Comparison of ENCODE assay signal across 8 mouse cellular contexts in the genomic region with DNA sequence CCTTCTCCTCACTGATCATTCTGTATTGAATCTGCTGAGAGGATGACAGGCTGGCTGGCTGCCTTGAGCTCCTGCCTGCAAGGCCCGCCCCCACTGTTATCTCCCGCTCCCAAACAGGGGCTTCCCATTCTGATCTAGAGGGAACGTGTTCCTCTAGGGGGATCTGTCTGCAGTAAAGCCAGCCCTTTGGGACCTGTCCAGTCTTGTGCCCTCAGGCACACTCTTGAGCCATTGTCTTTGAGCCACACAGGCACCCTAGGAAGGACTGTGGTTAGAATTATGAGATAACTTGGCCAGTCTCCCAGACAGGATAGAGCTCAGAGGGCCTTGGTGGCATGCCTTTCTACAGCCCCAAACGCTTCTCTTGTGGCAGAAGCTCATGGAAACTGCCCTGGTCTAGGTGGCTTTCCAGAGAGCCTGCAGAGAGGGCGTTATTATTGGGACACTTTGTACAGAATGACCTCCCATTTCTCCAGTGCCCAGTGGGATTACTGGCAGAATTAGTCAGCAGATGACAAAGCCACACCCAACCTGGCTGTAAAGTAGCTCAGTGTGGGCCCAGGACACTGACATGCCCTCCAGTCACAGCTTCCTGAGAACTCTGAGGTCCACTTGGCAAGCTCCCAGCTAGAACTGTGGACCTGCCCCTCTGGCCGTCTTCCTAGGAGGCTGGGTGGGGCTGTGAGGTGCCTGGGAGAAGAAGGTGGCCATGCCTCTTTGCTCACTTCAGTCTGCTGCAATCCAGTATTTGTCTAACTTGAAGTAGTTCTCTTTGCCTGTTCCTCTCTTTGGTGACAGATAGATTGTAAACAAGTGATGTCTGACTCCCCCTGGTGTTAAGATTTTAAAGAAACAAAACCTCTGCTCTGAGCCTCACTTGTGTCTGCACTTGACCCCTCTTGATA. TPM values are rescaled to one million over a fixed set of nuclear protein-coding genes. Genes with fewer than 3 reads are reported as not detected.
DNase-seq lines count a peak whose midpoint lies in the region; ATAC-seq lines count a peak whose summit lies in the region.

No protein-coding gene starts in this region.

- peak; percentile 38; the same call in 1 of the 2 replicates for ATAC-seq in forebrain, embryonic 14.5 days

- no peaks in the 10 kb centered on the region for H3K27me3 ChIP-seq in forebrain, embryonic 14.5 days (replicated peaks; ENCODE audit: control insufficient read depth, insufficient read depth, low read length)

- H3K27ac ChIP-seq in forebrain, embryonic 14.5 days (ENCODE audit: low read depth, low read length) = 0 out of 2 replicates have a peak overlapping the region, but pooled peaks have one; percentile 14

- H3K4me3 ChIP-seq in forebrain, embryonic 14.5 days (ENCODE audit: low read depth, low read length) = no peak overlapping the region

- H3K9ac ChIP-seq in forebrain, embryonic 14.5 days (ENCODE audit: low read length) = no peak overlapping the region

- no peaks in the 10 kb centered on the region for H3K4me1 ChIP-seq in forebrain, embryonic 14.5 days (ENCODE audit: control insufficient read depth, insufficient read depth, low read length)

- DNase-seq in right cerebral cortex, postnatal 4 days = peak; percentile 27
- DNase-seq in right cerebral cortex, adult 2 months (ENCODE audit: low spot score in 2 of 2) = no peak
- peak; percentile 67 for DNase-seq in adrenal gland, postnatal 25 days
- DNase-seq in forebrain, embryonic 14.5 days (ENCODE audit: low spot score) = peak; percentile 63
- DNase-seq in heart, postnatal 36 days = peak; percentile 75 to 83
- DNase-seq in layer of hippocampus, postnatal 36 days = peak; percentile 24 to 30
- peak; percentile 60 for DNase-seq in naive thymus-derived CD4-positive, alpha-beta T cell, adult 2 months (ENCODE audit: low read depth)
- peak; percentile 14 for DNase-seq in yolk sac, embryonic 10.5 days (ENCODE audit: low spot score)

- no peak overlapping the region for H3K4me2 ChIP-seq in forebrain, embryonic 14.5 days (ENCODE audit: low read length)

- intact Hi-C loops in heart, postnatal 36 days (cut with DNase I) = loop anchor here (1.0 to 5.0 kb wide), 3 partner anchors 116 to 510 kb away; no protein-coding TSS in a partner anchor

- H3K36me3 ChIP-seq in forebrain, embryonic 14.5 days (ENCODE audit: control insufficient read depth, insufficient read depth, low read length) = peaks cover 38% of the 10 kb centered on the region; the same call in 1 of the 2 replicates

- H3K9me3 ChIP-seq in forebrain, embryonic 14.5 days (replicated peaks; ENCODE audit: control insufficient read depth, low read length) = no peaks in the 10 kb centered on the region

- WGBS in forebrain, embryonic 14.5 days = 58% methylated on average over 6 of the region's 6 CpGs

RNA-seq across cellular contexts. Expression of a gene that starts 57.9 kb away (rescaled TPM):
- 69.8 and 82.3 TPM in 2 replicates for total RNA-seq in adrenal gland, postnatal 25 days (2021)
- polyA plus RNA-seq in forebrain, embryonic 14.5 days (2014; fragmentation: Nextera tagmentation; extraction: Ambion mirVana) = 126 and 131 TPM in 2 replicates
- total RNA-seq in heart, postnatal 36 days (2021) = 10 to 100 TPM; 37.3 to 37.7 TPM
- total RNA-seq in layer of hippocampus, postnatal 36 days (2021) = 10 to 100 TPM; 50.8 to 57.0 TPM

RNA-seq across cellular contexts. Expression of a gene that starts 58.8 kb away (rescaled TPM):
- 89.2 and 102 TPM in 2 replicates for total RNA-seq in adrenal gland, postnatal 25 days (2021)
- polyA plus RNA-seq in forebrain, embryonic 14.5 days (2014; fragmentation: Nextera tagmentation; extraction: Ambion mirVana) = 48.2 and 49.7 TPM in 2 replicates
- 10 to 100 TPM; 44.6 to 44.9 TPM for total RNA-seq in heart, postnatal 36 days (2021)
- total RNA-seq in layer of hippocampus, postnatal 36 days (2021) = 10 to 100 TPM; 43.5 to 45.3 TPM

Comparison
In these comparisons a context has a peak if more than half of its experiments do, and no peak if none do; other contexts are left out.
1. DNase-seq: peak in right cerebral cortex, postnatal 4 days (single experiment), adrenal gland, postnatal 25 days (single experiment), forebrain, embryonic 14.5 days (single experiment), heart, postnatal 36 days (2 of 2), layer of hippocampus, postnatal 36 days (2 of 2), naive thymus-derived CD4-positive, alpha-beta T cell, adult 2 months (single experiment) and yolk sac, embryonic 10.5 days (single experiment); none in right cerebral cortex, adult 2 months (0 of 2).